Mouse (Mus musculus): ENCODE measurements around the gene Prmt1. TPM values are rescaled to one million over a fixed set of nuclear protein-coding genes. Genes with fewer than 3 reads are reported as not detected.
A peak's percentile ranks its signal among the peaks of the same experiment; 100 is the strongest.

Gene Prmt1
- polyA plus RNA-seq, 1 experiment from 2014 or later = 114 TPM

DNA sequence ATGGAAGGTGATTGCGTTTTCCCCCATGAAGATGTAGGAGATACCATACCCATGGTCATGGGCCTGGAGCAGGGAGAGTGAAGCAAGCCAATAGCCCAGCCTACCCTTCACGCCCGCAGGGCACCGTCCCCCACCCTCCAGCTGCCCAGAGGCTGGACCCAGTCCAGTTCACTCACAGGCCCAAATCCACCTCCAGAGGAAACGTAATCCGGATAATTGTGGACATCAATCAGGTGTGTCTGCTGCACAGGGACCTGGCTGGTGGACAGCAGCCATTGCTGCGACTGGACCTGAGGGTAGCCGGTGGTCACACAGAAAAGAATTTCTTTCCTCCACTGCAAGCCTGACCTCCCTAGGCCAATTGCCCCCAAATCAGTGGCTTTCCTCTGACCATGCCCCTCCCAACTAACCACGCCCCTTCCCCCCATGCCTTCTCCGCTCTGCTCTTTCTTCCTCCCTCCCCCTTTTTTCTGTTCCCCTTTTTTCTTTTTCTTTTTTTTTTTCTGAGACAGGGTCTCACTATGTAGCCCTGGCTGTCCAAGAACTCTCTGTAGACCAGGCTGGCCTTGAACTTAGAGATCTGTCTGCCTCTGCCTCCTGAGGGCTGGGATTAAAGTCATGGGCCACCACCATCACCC is 26.4 kb downstream of the Prmt1 start:
- Histone ChIP-seq H3K4me1 (replicated peaks) (peaks cover 14% of the 10 kb centered on the region), H3K4me3 (replicated peaks) (no peak overlapping the region), H3K36me3 (replicated peaks) (no peaks in the 10 kb centered on the region), H3K27ac (replicated peaks) (no peak overlapping the region), H3K4me2 (no peak overlapping the region), H3K27me3 (0 out of 2 replicates have a peak, but pooled peaks cover 5% of the 10 kb centered on the region), H3K9me3 (replicated peaks) (no peaks in the 10 kb centered on the region), H3K9ac (no peak overlapping the region)
- WGBS (ENCODE audit: insufficient replicate concordance) = 64% methylated on average over 10 of the region's 10 CpGs
- no peak for ATAC-seq (ENCODE audit: insufficient read depth)

DNA sequence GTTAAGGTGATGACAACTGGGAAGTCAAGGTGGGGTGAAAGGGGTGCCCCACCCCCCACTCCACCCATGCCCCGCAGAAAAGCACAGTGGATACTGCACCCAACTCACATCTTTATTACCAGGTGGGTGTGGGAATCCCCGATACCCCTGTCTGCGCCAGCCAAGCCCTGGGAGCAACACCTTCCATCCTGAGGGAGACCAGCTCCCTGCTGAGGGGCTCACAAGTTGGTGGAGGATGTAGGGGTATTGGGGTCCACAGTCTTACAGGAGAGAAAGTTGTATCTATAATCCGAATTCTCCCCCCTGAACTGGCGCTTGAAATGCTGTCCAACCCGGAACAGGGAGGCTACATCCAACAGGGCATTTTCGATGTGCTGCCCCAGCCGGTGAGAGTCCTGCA is 27.1 kb downstream of the Prmt1 start:
- Histone ChIP-seq H3K4me1 (replicated peaks) (peaks cover 14% of the 10 kb centered on the region), H3K4me3 (replicated peaks) (no peak overlapping the region), H3K9ac (no peak overlapping the region), H3K9me3 (replicated peaks) (no peaks in the 10 kb centered on the region), H3K27me3 (0 out of 2 replicates have a peak, but pooled peaks cover 6% of the 10 kb centered on the region), H3K27ac (replicated peaks) (no peak overlapping the region), H3K36me3 (replicated peaks) (no peaks in the 10 kb centered on the region), H3K4me2 (no peak overlapping the region)
- WGBS (ENCODE audit: insufficient replicate concordance) = 54% methylated on average over 8 of the region's 8 CpGs
- ATAC-seq (ENCODE audit: insufficient read depth) = no peak

DNA sequence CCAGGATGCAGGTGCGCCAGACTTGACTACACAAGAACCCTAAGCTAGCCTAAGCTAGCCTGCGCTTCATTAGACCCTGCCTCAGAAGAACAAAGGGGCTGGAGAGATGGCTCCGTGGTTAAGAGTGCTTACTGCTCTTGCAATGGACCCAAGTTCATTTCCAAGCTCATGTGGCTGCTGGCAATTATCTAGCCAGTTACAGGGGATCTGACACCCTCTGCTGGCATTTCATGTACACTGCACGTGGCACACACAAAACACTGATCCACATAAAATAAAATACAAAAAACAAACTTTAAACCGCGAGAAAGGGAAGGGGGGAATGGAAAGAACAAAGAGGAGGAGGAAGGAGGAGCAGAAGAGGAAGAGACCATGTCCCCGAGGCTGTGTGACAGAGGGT is 28.2 kb downstream of the Prmt1 start:
- H3K4me1 ChIP-seq (replicated peaks) = peaks cover 14% of the 10 kb centered on the region
- no peak for ATAC-seq (ENCODE audit: insufficient read depth)
- H3K4me2 ChIP-seq = no peak overlapping the region
- H3K9me3 ChIP-seq (replicated peaks) = no peaks in the 10 kb centered on the region
- H3K27me3 ChIP-seq = peaks cover 13% of the 10 kb centered on the region
- no peak overlapping the region for H3K27ac ChIP-seq (replicated peaks)
- no peak overlapping the region for H3K4me3 ChIP-seq (replicated peaks)
- H3K9ac ChIP-seq = no peak overlapping the region
- no peaks in the 10 kb centered on the region for H3K36me3 ChIP-seq (replicated peaks)
- 34% methylated on average over 7 of the region's 7 CpGs for WGBS (ENCODE audit: insufficient replicate concordance)

DNA sequence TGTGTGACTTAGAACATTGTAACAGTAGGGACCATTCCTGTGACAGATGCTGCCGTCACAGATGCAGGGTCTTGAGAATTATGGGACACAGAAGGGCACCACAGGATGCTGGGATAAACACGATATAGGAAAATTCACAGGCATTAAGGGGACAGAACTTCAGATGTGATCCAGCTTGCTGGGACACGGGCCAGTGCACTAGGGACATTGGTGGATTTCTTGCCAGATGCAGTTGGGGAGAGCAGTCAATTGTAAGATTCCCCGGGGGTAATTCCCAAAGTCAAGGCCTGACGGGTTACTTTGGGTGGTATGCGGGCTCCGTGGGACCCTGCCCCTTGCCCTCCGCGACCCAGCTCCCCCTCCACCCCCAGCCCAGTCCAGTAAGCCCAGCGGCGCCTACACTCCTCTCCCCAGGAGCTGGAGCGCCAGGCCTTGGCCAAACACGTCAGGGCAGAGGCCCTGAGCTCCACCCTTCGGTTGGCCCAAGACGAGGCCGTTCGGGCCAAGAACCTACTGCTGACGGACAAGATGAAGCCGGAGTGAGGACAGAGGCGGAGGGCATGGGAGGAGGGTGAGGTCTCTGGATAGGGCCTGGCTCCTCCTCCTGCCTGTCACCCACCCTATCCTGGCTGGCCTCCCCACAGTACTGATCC is 29.1 kb downstream of the Prmt1 start:
- no peak overlapping the region for H3K27ac ChIP-seq (replicated peaks)
- no peak overlapping the region for H3K9ac ChIP-seq
- no peak overlapping the region for H3K4me3 ChIP-seq (replicated peaks)
- H3K36me3 ChIP-seq (replicated peaks) = no peaks in the 10 kb centered on the region
- WGBS (ENCODE audit: insufficient replicate concordance) = 68% methylated on average over 20 of the region's 20 CpGs
- H3K27me3 ChIP-seq = peaks cover 17% of the 10 kb centered on the region
- no peaks in the 10 kb centered on the region for H3K9me3 ChIP-seq (replicated peaks)
- ATAC-seq (ENCODE audit: insufficient read depth) = no peak
- no peak overlapping the region for H3K4me2 ChIP-seq
- peaks cover 17% of the 10 kb centered on the region for H3K4me1 ChIP-seq (replicated peaks)

DNA sequence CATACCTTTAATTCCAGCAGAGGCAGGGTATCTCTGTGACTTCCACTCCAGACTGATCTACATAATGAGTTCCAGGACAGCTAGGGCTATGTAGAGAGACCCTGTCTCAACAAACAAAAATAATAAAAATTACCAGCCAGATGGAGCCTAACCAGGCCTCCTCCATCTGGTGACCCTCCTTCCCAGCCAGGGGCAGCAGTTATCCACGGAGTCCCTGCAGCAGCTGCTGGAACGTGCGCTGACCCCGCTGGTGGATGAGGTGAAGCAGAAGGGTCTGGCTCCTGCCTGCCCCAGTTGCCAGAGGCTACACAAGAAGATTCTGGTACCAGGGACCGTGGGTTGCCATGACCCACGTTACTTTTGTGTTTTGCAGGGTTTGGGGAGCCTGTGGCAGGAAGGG is 30.1 kb downstream of the Prmt1 start:
- Histone ChIP-seq H3K4me2 (no peak overlapping the region), H3K36me3 (replicated peaks) (no peaks in the 10 kb centered on the region), H3K9ac (no peak overlapping the region), H3K27ac (replicated peaks) (no peak overlapping the region), H3K9me3 (replicated peaks) (no peaks in the 10 kb centered on the region), H3K4me1 (replicated peaks) (peaks cover 25% of the 10 kb centered on the region), H3K4me3 (replicated peaks) (no peak overlapping the region), H3K27me3 (peaks cover 27% of the 10 kb centered on the region)
- no peak for ATAC-seq (ENCODE audit: insufficient read depth)
- 63% methylated on average over 6 of the region's 6 CpGs for WGBS (ENCODE audit: insufficient replicate concordance)

DNA sequence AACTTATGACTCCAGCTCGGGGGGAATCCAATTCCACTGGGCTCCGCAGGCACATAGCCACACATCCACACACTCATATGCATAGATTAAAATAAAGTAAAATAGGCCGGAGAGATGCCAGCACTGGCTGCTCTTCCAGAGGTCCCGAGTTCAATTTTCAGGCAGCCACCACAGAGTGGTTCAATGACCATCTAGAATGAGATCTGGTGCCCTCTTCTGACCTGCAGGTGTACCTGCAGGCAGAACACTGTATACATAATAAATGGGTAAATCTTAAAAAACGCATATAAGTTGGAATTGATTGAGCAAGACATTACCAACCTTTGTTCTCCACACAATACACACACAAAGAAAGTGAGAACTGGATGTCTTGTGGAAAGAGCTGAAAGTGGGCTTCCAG is 30.7 kb downstream of the Prmt1 start:
- ATAC-seq (ENCODE audit: insufficient read depth) = no peak
- no peaks in the 10 kb centered on the region for H3K36me3 ChIP-seq (replicated peaks)
- no peaks in the 10 kb centered on the region for H3K9me3 ChIP-seq (replicated peaks)
- no peak overlapping the region for H3K9ac ChIP-seq
- H3K4me3 ChIP-seq (replicated peaks) = no peak overlapping the region
- H3K27ac ChIP-seq (replicated peaks) = no peak overlapping the region
- H3K27me3 ChIP-seq = peaks cover 33% of the 10 kb centered on the region
- WGBS (ENCODE audit: insufficient replicate concordance) = 28% methylated on average over 5 of the region's 5 CpGs
- no peak overlapping the region for H3K4me2 ChIP-seq
- peaks cover 28% of the 10 kb centered on the region for H3K4me1 ChIP-seq (replicated peaks)

DNA sequence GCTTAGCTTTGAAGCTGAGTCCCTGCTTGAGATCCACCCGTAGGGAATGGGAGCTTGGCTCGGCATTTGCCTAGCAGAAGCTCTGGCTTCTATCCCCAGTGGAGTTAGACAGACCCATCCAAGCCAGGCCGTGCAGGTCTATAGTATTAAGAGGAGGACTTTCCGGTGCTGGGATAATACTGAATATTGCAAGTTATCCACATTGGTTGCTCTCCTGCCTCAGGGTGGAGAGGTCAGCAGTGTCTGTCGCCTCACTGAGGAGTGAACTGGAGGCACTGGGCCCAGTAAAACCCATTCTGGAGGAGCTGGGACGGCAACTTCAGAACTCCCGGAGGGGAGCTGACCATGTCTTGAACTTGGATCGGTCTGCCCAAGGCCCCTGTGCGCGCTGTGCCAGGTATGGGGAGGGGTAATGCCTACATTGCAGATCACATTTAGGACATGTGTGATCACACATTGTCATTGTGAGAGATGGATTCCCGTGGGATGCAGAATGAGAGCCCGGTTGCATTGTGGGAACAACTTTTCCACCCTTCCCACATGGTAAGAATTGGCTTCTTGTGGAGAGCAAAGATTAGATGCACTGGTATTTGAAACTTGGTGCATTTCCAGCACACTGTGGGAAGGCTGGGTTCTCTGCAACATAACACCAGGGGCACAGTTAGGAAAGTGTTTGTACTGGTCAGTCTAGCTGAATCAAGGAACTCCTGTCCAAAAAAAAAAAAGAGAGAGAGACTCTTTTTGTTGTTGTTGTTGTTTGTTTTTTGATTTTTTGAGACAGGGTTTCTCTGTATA is 32.1 kb downstream of the Prmt1 start:
- peaks cover 46% of the 10 kb centered on the region for H3K27me3 ChIP-seq
- H3K4me2 ChIP-seq = no peak overlapping the region
- no peak overlapping the region for H3K9ac ChIP-seq
- peaks cover 24% of the 10 kb centered on the region for H3K4me1 ChIP-seq (replicated peaks)
- no peak overlapping the region for H3K27ac ChIP-seq (replicated peaks)
- H3K36me3 ChIP-seq (replicated peaks) = no peaks in the 10 kb centered on the region
- ATAC-seq (ENCODE audit: insufficient read depth) = no peak
- H3K9me3 ChIP-seq (replicated peaks) = no peaks in the 10 kb centered on the region
- 71% methylated on average over 12 of the region's 12 CpGs for WGBS (ENCODE audit: insufficient replicate concordance)
- H3K4me3 ChIP-seq (replicated peaks) = no peak overlapping the region

DNA sequence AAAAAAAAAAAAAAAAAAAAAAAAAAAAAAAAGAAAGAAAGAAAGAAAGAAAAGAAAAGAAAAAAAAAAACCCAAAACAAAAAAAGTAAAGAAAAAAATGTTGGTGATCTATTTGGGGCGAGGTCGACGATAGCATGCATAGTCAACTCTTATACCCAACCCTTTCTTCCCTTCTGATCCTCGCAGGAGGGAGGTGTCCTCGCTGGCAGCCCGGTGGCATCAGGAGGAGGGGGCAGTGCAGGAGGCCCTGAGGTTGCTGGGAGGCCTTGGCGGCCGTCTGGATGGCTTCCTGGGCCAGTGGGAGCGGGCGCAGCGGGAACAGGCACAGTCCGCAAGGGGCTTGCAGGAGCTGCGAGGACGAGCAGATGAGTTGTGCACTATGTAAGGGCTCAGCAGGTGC is 32.8 kb downstream of the Prmt1 start:
- no peak overlapping the region for H3K27ac ChIP-seq (replicated peaks)
- no peak overlapping the region for H3K4me2 ChIP-seq
- H3K4me3 ChIP-seq (replicated peaks) = no peak overlapping the region
- H3K9me3 ChIP-seq (replicated peaks) = no peaks in the 10 kb centered on the region
- no peaks in the 10 kb centered on the region for H3K36me3 ChIP-seq (replicated peaks)
- H3K9ac ChIP-seq = no peak overlapping the region
- no peak for ATAC-seq (ENCODE audit: insufficient read depth)
- peaks cover 49% of the 10 kb centered on the region for H3K27me3 ChIP-seq
- WGBS (ENCODE audit: insufficient replicate concordance) = 66% methylated on average over 14 of the region's 14 CpGs
- H3K4me1 ChIP-seq (replicated peaks) = peaks cover 22% of the 10 kb centered on the region

DNA sequence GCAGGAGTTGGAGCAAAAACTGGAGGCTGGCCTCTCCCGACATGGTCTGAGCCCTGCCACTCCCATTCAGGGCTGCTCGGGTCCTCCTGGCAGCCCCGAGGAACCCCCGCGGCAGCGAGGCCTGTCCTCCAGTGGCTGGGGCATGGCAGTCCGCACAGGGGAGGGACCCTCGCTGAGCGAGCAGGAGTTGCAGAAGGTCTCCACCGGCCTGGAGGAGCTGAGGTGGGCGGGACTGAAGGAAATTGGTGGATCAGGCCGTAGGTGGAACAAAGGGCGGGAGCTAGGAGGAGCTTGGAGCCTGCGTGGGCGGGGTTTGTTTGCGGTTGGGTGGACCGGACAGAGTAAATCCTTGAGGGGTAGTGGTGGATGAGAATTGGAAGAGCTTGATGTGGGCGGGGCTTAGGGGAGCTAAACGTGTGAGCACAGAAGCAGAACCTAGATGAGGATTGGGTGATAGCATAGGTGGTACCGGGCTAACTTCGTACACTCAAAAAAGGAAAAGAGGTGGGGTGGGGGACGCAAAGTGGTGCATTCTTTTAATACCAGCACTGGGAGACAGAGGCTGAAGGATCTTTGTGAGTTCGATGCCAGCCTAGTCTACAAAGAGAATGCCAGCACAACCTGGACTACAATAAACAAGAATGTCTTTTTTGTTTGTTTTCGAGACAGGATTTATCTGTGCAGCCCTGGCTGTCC is 33.6 kb downstream of the Prmt1 start:
- H3K36me3 ChIP-seq (replicated peaks) = no peaks in the 10 kb centered on the region
- peak overlapping the region; percentile 98 for H3K4me2 ChIP-seq
- H3K9me3 ChIP-seq (replicated peaks) = no peaks in the 10 kb centered on the region
- peak overlapping the region; percentile 65 for H3K4me3 ChIP-seq (replicated peaks)
- peak overlapping the region; percentile 62 for H3K9ac ChIP-seq
- H3K27ac ChIP-seq (replicated peaks) = peak overlapping the region; percentile 77
- H3K27me3 ChIP-seq = peaks cover 57% of the 10 kb centered on the region
- 5% methylated on average over 24 of the region's 24 CpGs for WGBS (ENCODE audit: insufficient replicate concordance)
- peaks cover 22% of the 10 kb centered on the region for H3K4me1 ChIP-seq (replicated peaks)
- ATAC-seq (ENCODE audit: insufficient read depth) = peak; percentile 84

DNA sequence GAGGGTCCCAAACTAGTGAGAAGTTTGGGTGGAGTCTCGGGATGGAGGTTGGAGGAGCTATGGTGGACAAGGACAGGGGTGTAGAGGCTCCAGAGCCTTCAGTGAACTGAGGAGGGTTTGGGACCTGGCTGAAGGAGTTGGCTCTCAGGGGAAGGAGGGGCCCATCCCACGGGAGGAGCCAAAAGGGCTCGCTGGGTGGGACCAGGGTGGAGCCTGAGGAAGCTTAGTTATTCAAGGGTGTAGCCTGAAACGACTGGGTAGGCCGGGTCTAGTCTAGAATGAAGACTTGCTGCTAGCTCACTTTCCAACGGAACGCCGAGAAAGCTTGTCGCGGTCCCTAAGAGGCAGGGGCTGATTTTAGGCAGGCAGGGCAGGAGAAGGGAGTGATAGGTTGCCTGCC is 34.4 kb downstream of the Prmt1 start:
- Histone ChIP-seq H3K9me3 (replicated peaks) (no peaks in the 10 kb centered on the region), H3K4me1 (replicated peaks) (peaks cover 22% of the 10 kb centered on the region), H3K36me3 (replicated peaks) (no peaks in the 10 kb centered on the region), H3K27ac (replicated peaks) (peak overlapping the region; percentile 77), H3K27me3 (peaks cover 65% of the 10 kb centered on the region), H3K9ac (peak overlapping the region; percentile 62; the same call in 1 of the 2 replicates), H3K4me2 (peak overlapping the region; percentile 98), H3K4me3 (replicated peaks) (peak overlapping the region; percentile 65)
- ATAC-seq (ENCODE audit: insufficient read depth) = peak; percentile 80
- under 1% methylated on average over 10 of the region's 10 CpGs for WGBS (ENCODE audit: insufficient replicate concordance)

DNA sequence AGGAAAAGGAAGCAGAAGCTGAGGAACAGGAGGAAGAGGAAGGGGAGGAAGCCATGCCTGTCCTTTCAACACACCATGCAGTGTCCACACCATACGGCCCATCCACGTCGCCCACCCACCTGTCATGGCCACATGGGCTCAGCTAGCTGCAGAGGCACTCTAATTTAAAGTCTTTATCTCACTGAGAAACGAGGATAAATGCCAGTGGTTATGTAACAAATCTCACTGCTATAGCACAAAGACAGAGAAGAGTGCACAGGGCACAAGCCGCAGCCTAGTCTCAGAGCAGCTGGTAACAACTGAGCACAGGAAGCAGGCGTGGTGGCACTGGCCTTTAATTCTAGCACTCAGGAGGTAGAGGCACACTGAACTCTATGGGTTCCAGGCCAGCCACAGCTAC is 36.4 kb downstream of the Prmt1 start:
- H3K4me3 ChIP-seq (replicated peaks) = no peak overlapping the region
- 37% methylated on average over 6 of the region's 6 CpGs for WGBS (ENCODE audit: insufficient replicate concordance)
- H3K36me3 ChIP-seq (replicated peaks) = no peaks in the 10 kb centered on the region
- no peak overlapping the region for H3K27ac ChIP-seq (replicated peaks)
- no peak overlapping the region for H3K4me2 ChIP-seq
- H3K27me3 ChIP-seq = peaks cover 69% of the 10 kb centered on the region
- no peak for ATAC-seq (ENCODE audit: insufficient read depth)
- no peaks in the 10 kb centered on the region for H3K9me3 ChIP-seq (replicated peaks)
- no peak overlapping the region for H3K9ac ChIP-seq
- H3K4me1 ChIP-seq (replicated peaks) = peaks cover 22% of the 10 kb centered on the region

All from liver, embryonic 15.5 days (tissue).